Mouse (Mus musculus): Measurements from ENCODE around the gene 1700012B09Rik.

DNA sequence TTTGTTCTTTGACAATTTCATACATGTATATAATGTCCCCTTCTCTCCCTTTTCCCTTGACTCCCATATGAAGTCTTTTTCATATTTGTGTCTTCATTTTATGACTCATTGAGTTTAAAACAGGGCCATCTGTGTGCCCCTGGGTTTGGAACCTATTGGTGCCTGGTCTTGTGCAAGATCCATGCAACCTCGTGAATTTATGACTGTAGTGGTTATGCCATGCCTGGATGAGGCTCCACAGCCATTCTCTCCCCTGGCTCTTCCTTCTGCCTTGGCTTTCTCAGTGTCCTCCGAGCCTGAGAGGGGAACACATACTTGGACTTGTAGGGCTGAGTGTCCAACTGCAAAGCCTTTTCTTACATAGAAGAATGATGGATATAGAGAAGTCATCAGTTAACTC lies 34.9 kb upstream of the 1700012B09Rik start:
- TF ChIP-seq MAFK (IDR thresholded peaks at IDR 0.05; ENCODE audit: borderline replicate concordance, low read depth, low read length) (no peak), POLR2A (IDR thresholded peaks at IDR 0.05; ENCODE audit: control insufficient read depth in 1 of 2, insufficient read depth in 1 of 2, low read depth in 1 of 2, low read length in 2 of 2, poor library complexity in 1 of 2) (no peak), CTCF (IDR thresholded peaks at IDR 0.05 in 2 of 3, conservative IDR thresholded peaks at IDR 0.05 in 1 of 3; ENCODE audit: control insufficient read depth in 1 of 3, insufficient read depth in 1 of 3, low read depth in 2 of 3, low read length in 3 of 3, poor library complexity in 1 of 3, severe bottlenecking in 1 of 3) (no peak), E2F4 (IDR thresholded peaks at IDR 0.05; ENCODE audit: borderline replicate concordance, low read depth, low read length) (no peak), EP300 (IDR thresholded peaks at IDR 0.05; ENCODE audit: low read depth in 1 of 2, low read length in 2 of 2) (no peak), MXI1 (IDR thresholded peaks at IDR 0.05; ENCODE audit: low read depth, low read length) (no peak), ELF1 (IDR thresholded peaks at IDR 0.05; ENCODE audit: low read depth, low read length) (no peak), ZNF384 (IDR thresholded peaks at IDR 0.05; ENCODE audit: low read depth, low read length) (no peak)

Measured in MEL (cell line).